Mouse (Mus musculus): Measurements from ENCODE around the gene Gcnt4.
"Not testable (repeated sequence)": the region's sequence is repeated elsewhere in the genome, so short reads cannot be mapped to it uniquely, and the experiment has no call there.

GRCm38 (mm10) chr13:96923134-96923533, 1.4 kb upstream of the Gcnt4 start:
- not testable (repeated sequence) for TF ChIP-seq CTCF (IDR thresholded peaks at IDR 0.05; ENCODE audit: borderline replicate concordance, insufficient read depth, low read depth, low read length); POLR2A (IDR thresholded peaks at IDR 0.05; ENCODE audit: borderline replicate concordance, insufficient read depth, low read length)

Measured in cerebellum, adult 2 months (tissue).